Mouse (Mus musculus) kidney, adult 18-20 months (tissue): Measurements from ENCODE around the gene Cerkl.

Experiments used
- DNase-seq: peaks from one replicate; pipeline ENCODE4 v3.0.0; 2021

The Cerkl gene

GRCm38 (mm10) chr2:79442906-79443305, 13.7 kb downstream of the Cerkl start:
- no peak for DNase-seq

DNA sequence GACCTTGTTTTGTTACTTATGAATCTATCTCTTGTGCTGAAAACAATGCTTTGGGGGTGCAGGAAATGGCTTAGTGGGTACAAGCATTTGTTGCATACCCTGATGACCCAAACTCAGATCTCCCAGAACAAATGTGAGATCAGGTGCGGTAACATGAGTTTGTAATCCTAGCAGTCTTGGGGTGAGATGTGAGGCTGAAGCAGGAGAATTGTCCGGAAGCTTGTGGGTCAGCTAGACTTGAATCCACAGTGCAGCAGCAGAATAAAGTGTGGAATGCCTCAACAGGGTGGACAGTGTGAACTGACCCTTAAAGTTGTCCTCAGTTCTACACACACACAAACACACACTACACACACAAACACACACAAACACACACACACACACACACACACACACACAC, 14.4 kb downstream of the Cerkl start:
- DNase-seq, result no peak

- DNase-seq, result no peak
These were observed 26.5 kb downstream of the Cerkl start for GRCm38 (mm10) chr2:79430061-79430460.

GRCm38 (mm10) chr2:79429650-79430049, 26.9 kb downstream of the Cerkl start:
- DNase-seq, result peak; percentile 36

DNA sequence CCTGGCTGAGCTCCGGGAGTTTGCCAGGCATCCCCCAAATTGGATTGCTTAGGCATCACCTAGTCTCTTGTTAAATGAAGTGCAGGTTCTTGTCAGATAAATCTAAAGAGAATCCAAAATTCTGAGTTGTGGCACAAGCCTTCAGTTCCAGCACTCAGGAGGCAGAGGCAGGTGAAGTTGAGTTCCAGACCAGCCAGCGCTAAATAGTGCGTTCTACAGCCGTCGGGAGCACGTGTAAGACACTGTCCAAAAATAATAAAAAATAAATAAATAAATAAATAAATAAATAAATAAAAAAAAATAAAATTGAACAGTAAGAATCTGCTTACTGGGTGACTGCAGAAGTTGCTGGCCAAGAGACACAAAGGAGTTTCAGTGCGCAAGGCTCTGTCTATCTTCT, 27.5 kb downstream of the Cerkl start:
- no peak for DNase-seq

GRCm38 (mm10) chr2:79428569-79429104, 27.9 kb downstream of the Cerkl start:
- DNase-seq, result peak; percentile 21

- no peak for DNase-seq
These were observed 28.6 kb downstream of the Cerkl start for GRCm38 (mm10) chr2:79428022-79428421.

DNA sequence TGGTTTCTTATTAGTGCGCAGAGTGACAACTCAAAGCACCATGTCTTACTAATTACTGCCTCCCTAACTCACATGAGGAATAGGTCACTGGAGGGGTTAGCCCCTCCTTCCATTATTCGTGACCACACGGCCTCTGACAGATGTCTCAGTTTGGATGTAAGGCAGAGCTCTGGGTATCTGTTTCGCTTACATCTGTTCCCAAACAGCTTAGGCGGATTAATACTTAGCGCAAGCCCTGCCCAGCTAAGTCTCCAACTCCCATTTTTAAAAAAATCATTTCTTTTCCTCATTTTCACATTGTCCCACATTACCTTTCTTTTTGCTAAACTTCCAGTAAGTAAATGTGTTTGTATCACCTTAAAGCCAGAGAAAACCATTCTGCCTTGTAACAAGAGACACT, 34.9 kb downstream of the Cerkl start:
- DNase-seq, result no peak

GRCm38 (mm10) chr2:79414505-79414904, 42.1 kb downstream of the Cerkl start:
- DNase-seq, result no peak

DNA sequence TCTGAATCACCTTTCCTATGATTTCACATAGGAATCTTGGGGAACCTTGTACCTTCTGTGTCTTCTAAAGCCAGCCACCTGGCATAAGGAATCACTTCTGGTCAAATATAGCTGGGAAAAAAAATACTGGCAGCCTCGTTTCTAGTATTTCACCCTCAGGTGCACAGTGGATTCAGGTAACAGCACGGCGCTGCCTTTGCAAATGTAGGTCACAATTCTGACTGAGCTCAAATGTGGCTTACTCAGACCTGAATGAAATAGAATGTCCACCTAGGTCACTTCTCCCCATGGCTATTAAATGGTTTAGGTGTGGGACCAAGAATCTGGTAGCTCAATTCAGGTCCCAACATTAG, 45.7 kb downstream of the Cerkl start:
- DNase-seq, result no peak

- no peak for DNase-seq
These were observed 46.2 kb downstream of the Cerkl start for GRCm38 (mm10) chr2:79410247-79410902.

DNA sequence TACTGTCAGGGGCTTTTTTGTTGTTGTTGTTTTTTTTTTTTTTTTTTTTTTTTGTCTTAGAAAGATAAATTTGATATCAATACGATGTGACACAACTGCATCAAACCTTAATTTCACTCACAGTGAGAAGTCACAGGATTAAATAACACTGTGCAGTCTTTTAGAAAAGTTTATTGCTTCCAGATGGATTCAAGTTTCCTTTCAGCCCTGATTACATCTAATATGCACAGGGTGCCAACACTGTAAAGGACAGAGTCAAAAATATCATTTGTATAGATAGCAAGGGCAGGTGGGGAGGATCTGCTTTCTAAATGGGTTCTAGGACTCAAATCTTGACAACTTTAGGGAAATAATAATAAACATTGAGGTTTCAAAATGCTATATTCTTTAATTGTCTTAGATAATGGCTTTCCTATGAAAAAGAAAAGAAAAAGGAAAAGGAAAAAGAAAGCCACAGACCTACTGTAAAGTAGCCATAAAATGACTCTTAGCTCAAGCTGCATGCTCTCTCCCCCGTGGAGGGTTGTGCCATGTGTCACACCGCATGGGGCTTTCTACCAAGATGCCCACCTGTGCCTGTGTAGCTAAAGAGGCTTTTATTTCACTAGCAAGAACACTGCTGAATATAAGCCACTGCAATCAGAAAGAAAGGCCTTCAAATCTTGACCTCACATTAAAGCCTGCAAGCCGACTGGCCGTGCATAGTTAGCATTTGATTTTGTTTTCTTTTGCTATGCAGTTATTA, 50.8 kb downstream of the Cerkl start:
- no peak for DNase-seq

DNA sequence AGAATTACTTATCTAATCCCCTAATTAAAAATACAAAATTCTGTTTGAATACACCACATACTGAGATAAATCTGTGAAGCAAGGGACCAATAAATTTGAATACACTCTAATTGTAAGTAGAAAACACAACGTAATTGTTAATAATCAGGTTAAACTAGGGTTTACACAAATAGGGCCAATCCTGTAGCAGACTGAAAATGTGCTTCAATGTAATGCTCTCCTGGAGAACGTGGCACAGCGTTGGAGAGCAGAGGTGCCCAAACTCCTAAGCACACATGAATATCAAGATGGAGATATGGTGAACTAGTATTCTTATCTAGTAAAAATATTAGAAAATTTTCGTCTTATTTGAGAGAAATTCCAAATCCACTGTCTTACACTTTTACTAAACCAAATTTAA, 56.5 kb downstream of the Cerkl start:
- DNase-seq, result no peak

DNA sequence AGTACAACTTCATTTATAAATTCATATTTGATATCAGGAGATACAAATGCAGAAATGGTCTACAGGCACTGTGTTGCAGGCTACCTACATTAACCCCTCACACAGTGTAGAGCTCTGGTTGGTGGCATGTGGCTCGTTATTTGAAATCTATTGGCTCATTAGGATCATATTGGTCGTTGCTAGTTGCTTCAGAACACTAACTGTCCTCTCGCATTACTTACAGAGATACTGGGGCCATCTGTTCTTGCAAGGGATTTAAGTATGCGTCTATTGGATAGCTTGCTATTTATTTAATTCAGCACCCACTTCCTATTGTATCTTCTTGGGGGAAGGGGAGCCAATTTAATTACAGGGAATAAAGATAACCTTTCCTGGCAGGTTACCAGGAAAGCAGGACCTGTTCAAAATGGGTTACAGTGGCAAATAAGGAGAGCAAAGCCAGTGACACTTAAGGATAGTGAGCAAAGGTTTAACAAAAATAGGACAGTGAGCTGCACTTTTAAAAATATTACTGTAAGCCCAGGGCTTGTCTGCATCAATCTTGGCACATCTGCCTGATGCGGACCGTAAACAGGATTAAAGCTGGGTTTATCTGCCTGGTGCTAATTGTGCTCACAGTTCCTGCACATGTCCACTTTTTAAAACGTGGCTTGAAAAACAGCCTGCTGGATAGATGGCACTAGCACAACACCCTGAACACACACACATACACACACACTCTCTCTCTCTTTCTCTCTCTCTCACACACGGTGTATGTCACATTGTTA, 57.2 kb downstream of the Cerkl start:
- DNase-seq, result no peak

- DNase-seq, result no peak
These were observed 57.8 kb downstream of the Cerkl start for GRCm38 (mm10) chr2:79398831-79399230.

- no peak for DNase-seq
These were observed 58.2 kb downstream of the Cerkl start for GRCm38 (mm10) chr2:79398343-79398742.

GRCm38 (mm10) chr2:79397107-79397506, 59.5 kb downstream of the Cerkl start:
- DNase-seq, result no peak

GRCm38 (mm10) chr2:79379087-79380041, 77.2 kb downstream of the Cerkl start:
- peak; percentile 59 for DNase-seq

GRCm38 (mm10) chr2:79378346-79379086, 78.1 kb downstream of the Cerkl start:
- DNase-seq, result no peak

- DNase-seq, result peak; percentile 55
These were observed 83.9 kb downstream of the Cerkl start for GRCm38 (mm10) chr2:79372486-79373200.

GRCm38 (mm10) chr2:79372154-79372467, 84.5 kb downstream of the Cerkl start:
- no peak for DNase-seq
